Mouse (Mus musculus) midbrain, embryonic 14.5 days (tissue): ENCODE data around the gene Pofut2. TPM values are rescaled to one million over a fixed set of nuclear protein-coding genes. Genes with fewer than 3 reads are reported as not detected.

Experiments
- ATAC-seq: fragments of 200-750 bp; cut with Nextera tagmentation; 2 replicates; pipeline ENCODE4 v1.8.0; 2017; ENCODE audit warnings: moderate number of reproducible peaks, moderate library complexity; ENCODE audit not compliant: low FRiP score, low TSS enrichment
- DNase-seq: peaks from one replicate; pipeline ENCODE4 v3.0.0-alpha.2; 2015
- H3K27ac ChIP-seq: fragments of 300-500 bp; sonication (generic); replicated peaks from 2 replicates; pipeline ENCODE4 v1.5.1; 2014; ENCODE audit warnings: mild to moderate bottlenecking, low read depth, low read length, moderate library complexity
- H3K27me3 ChIP-seq: fragments of 300-500 bp; sonication (generic); 2 replicates; pipeline ENCODE4 v1.6.1; 2014; ENCODE audit warnings: low read length, control low read depth, mixed read lengths; ENCODE audit not compliant: control insufficient read depth, insufficient read depth
- H3K36me3 ChIP-seq: fragments of 300-500 bp; sonication (generic); 2 replicates; pipeline ENCODE4 v1.6.1; 2014; ENCODE audit warnings: low read length, control low read depth; ENCODE audit not compliant: control insufficient read depth, insufficient read depth
- H3K4me1 ChIP-seq: fragments of 300-500 bp; sonication (generic); 2 replicates; pipeline ENCODE4 v1.6.1; 2014; ENCODE audit warnings: mild to moderate bottlenecking, antibody characterized with exemption, low read length, control low read depth; ENCODE audit not compliant: control insufficient read depth, insufficient read depth
- H3K4me2 ChIP-seq: fragments of 300-500 bp; sonication (generic); 2 replicates; pipeline ENCODE4 v1.6.1; 2014; ENCODE audit warnings: mild to moderate bottlenecking, low read length, moderate library complexity
- H3K4me3 ChIP-seq: fragments of 300-500 bp; sonication (generic); replicated peaks from 2 replicates; pipeline ENCODE4 v1.5.1; 2014; ENCODE audit warnings: low read depth, low read length
- H3K9ac ChIP-seq: fragments of 300-500 bp; sonication (generic); replicated peaks from 2 replicates; pipeline ENCODE4 v1.6.1; 2014; ENCODE audit warnings: mild to moderate bottlenecking, low read length, moderate library complexity
- H3K9me3 ChIP-seq: fragments of 300-500 bp; sonication (generic); 2 replicates; pipeline ENCODE4 v1.6.1; 2016; ENCODE audit warnings: low read length, control low read depth, mixed read lengths; ENCODE audit not compliant: control insufficient read depth
- WGBS: fragments of 180-500 bp; shearing (Covaris S2); extraction: QIAGEN DNeasy Blood & Tissue Kit; methylation state at CpG from one replicate; pipeline ENCODE4 v1.1.7; 2014; 5-methylcytosine and 5-hydroxymethylcytosine counted together
- polyA plus RNA-seq: library from polyadenylated mRNA; unstranded; fragments of >200 nt; fragmentation: Nextera tagmentation; extraction: Ambion mirVana; gene quantifications from 2 replicates; pipeline ENCODE4 v1.2.1, GENCODE M21; 2014

Gene Pofut2
- polyA plus RNA-seq, 1 experiment from 2014 or later: 52.0 TPM

- Histone ChIP-seq H3K4me2 (no peak overlapping the region), H3K27ac (no peak overlapping the region), H3K36me3 (no peaks in the 10 kb centered on the region), H3K4me3 (no peak overlapping the region), H3K9ac (no peak overlapping the region), H3K27me3 (no peaks in the 10 kb centered on the region), H3K9me3 (no peaks in the 10 kb centered on the region), H3K4me1 (no peaks in the 10 kb centered on the region)
- ATAC-seq (peak; percentile 22; the same call in 1 of the 2 replicates), DNase-seq (no peak)
- WGBS: 75% methylated on average over 18 of the region's 18 CpGs
These were observed 7.1 kb upstream of the Pofut2 start for GRCm38 (mm10) chr10:77251784-77252539.

- Histone ChIP-seq H3K9ac (no peak overlapping the region), H3K27ac (no peak overlapping the region), H3K4me2 (no peak overlapping the region), H3K27me3 (no peaks in the 10 kb centered on the region), H3K36me3 (no peaks in the 10 kb centered on the region), H3K4me3 (no peak overlapping the region), H3K9me3 (no peaks in the 10 kb centered on the region), H3K4me1 (no peaks in the 10 kb centered on the region)
- ATAC-seq: peak; percentile 43; the same call in 1 of the 2 replicates
- under 1% methylated on average over 4 of the region's 4 CpGs for WGBS
- peak; percentile 93 for DNase-seq
These were observed 6.2 kb upstream of the Pofut2 start for GRCm38 (mm10) chr10:77252790-77253189.

- Histone ChIP-seq H3K4me2 (no peak overlapping the region), H3K4me1 (0 out of 2 replicates have a peak, but pooled peaks cover 7% of the 10 kb centered on the region), H3K36me3 (no peaks in the 10 kb centered on the region), H3K27me3 (no peaks in the 10 kb centered on the region), H3K9ac (no peak overlapping the region), H3K9me3 (no peaks in the 10 kb centered on the region), H3K4me3 (no peak overlapping the region), H3K27ac (no peak overlapping the region)
- 44% methylated on average over 3 of the region's 3 CpGs for WGBS
- ATAC-seq (no peak), DNase-seq (no peak)
These were observed 3.8 kb upstream of the Pofut2 start for GRCm38 (mm10) chr10:77255231-77255630.

GRCm38 (mm10) chr10:77255676-77256075 is 3.3 kb upstream of the Pofut2 start:
- no peak for ATAC-seq
- DNase-seq: peak; percentile 8

GRCm38 (mm10) chr10:77258041-77258590 is 902 bp upstream of the Pofut2 start:
- no peak overlapping the region for H3K27ac ChIP-seq
- no peaks in the 10 kb centered on the region for H3K27me3 ChIP-seq
- 67% methylated on average over 4 of the region's 4 CpGs for WGBS
- peak overlapping the region; percentile 67; the same call in 1 of the 2 replicates for H3K9ac ChIP-seq
- H3K4me1 ChIP-seq: 0 out of 2 replicates have a peak, but pooled peaks cover 10% of the 10 kb centered on the region
- no peaks in the 10 kb centered on the region for H3K9me3 ChIP-seq
- no peak for ATAC-seq
- peaks cover 20% of the 10 kb centered on the region for H3K36me3 ChIP-seq
- H3K4me3 ChIP-seq: peak overlapping the region; percentile 83
- DNase-seq: no peak
- H3K4me2 ChIP-seq: peak overlapping the region; percentile 89

More at GRCm38 (mm10) chr10:77255676-77256075, 3.3 kb upstream of the Pofut2 start:
- no peak overlapping the region for H3K4me3 ChIP-seq
- no peaks in the 10 kb centered on the region for H3K9me3 ChIP-seq
- H3K27ac ChIP-seq: no peak overlapping the region
- no peak overlapping the region for H3K4me2 ChIP-seq
- no peaks in the 10 kb centered on the region for H3K27me3 ChIP-seq
- 0 out of 2 replicates have a peak, but pooled peaks cover 10% of the 10 kb centered on the region for H3K4me1 ChIP-seq
- no peak overlapping the region for H3K9ac ChIP-seq
- no peaks in the 10 kb centered on the region for H3K36me3 ChIP-seq
- WGBS: 47% methylated on average over 3 of the region's 3 CpGs

GRCm38 (mm10) chr10:77260166-77260875 is 1.3 kb downstream of the Pofut2 start:
- DNase-seq: no peak
- no peak overlapping the region for H3K27ac ChIP-seq
- 0 out of 2 replicates have a peak, but pooled peaks cover 10% of the 10 kb centered on the region for H3K4me1 ChIP-seq
- H3K4me2 ChIP-seq: peak overlapping the region; percentile 89
- no peaks in the 10 kb centered on the region for H3K9me3 ChIP-seq
- no peaks in the 10 kb centered on the region for H3K27me3 ChIP-seq
- H3K36me3 ChIP-seq: peaks cover 42% of the 10 kb centered on the region
- H3K9ac ChIP-seq: peak overlapping the region; percentile 75; the same call in 1 of the 2 replicates
- no peak for ATAC-seq
- 86% methylated on average over 17 of the region's 17 CpGs for WGBS
- H3K4me3 ChIP-seq: peak overlapping the region; percentile 83

GRCm38 (mm10) chr10:77266281-77266680 is 7.3 kb downstream of the Pofut2 start:
- Histone ChIP-seq H3K27me3 (no peaks in the 10 kb centered on the region), H3K4me1 (no peaks in the 10 kb centered on the region), H3K4me3 (no peak overlapping the region), H3K9ac (no peak overlapping the region), H3K27ac (no peak overlapping the region), H3K9me3 (no peaks in the 10 kb centered on the region), H3K4me2 (no peak overlapping the region), H3K36me3 (peaks cover 92% of the 10 kb centered on the region)
- DNase-seq (no peak), ATAC-seq (no peak)
- WGBS: 71% methylated on average over 8 of the region's 8 CpGs

- Histone ChIP-seq H3K36me3 (peaks cover 85% of the 10 kb centered on the region), H3K27ac (no peak overlapping the region), H3K4me3 (no peak overlapping the region), H3K4me1 (no peaks in the 10 kb centered on the region), H3K9me3 (no peaks in the 10 kb centered on the region), H3K4me2 (no peak overlapping the region), H3K27me3 (no peaks in the 10 kb centered on the region), H3K9ac (no peak overlapping the region)
- ATAC-seq (no peak), DNase-seq (no peak)
- WGBS: 92% methylated on average over 14 of the region's 14 CpGs
These were observed 8.0 kb downstream of the Pofut2 start for GRCm38 (mm10) chr10:77267027-77267426.
